Mouse (Mus musculus): ENCODE data around the gene Hs1bp3. TPM values are rescaled to one million over a fixed set of nuclear protein-coding genes. Genes with fewer than 3 reads are reported as not detected.

The Hs1bp3 gene
- total and polyA plus RNA-seq, 2 experiments from 2014 or later = 9.5 to 9.7 TPM

GRCm38 (mm10) chr12:8343381-8343780 is 30.1 kb downstream of the Hs1bp3 start:
- H3K4me3 ChIP-seq (ENCODE audit: low read depth, low read length) = no peak overlapping the region
- TF ChIP-seq CTCF (IDR thresholded peaks at IDR 0.05; ENCODE audit: low read depth) = no peak
- TF ChIP-seq EP300 (IDR thresholded peaks at IDR 0.05; ENCODE audit: low read depth) = no peak

GRCm38 (mm10) chr12:8344897-8345296 is 31.7 kb downstream of the Hs1bp3 start:
- H3K27me3 ChIP-seq (ENCODE audit: control insufficient read depth, insufficient read depth, low read length) = no peaks in the 10 kb centered on the region
- H3K4me1 ChIP-seq (ENCODE audit: control insufficient read depth, insufficient read depth) = peaks cover 20% of the 10 kb centered on the region; the same call in 1 of the 2 replicates
- H3K9ac ChIP-seq (replicated peaks; ENCODE audit: low read depth, low read length) = no peak overlapping the region; the same call in 1 of the 2 replicates
- peaks cover 10% of the 10 kb centered on the region; the same call in 1 of the 2 replicates for H3K36me3 ChIP-seq (replicated peaks; ENCODE audit: control insufficient read depth, insufficient read depth, low read length)
- DNase-seq (ENCODE audit: low spot score) (peak; percentile 56), ATAC-seq (ENCODE audit: insufficient read depth, low read depth) (peak; percentile 75)
- no peak overlapping the region for H3K4me2 ChIP-seq (ENCODE audit: low read depth, low read length)
- no peaks in the 10 kb centered on the region for H3K9me3 ChIP-seq (replicated peaks; ENCODE audit: control insufficient read depth, low read length)
- TF ChIP-seq CTCF (IDR thresholded peaks at IDR 0.05; ENCODE audit: low read depth) (no peak), EP300 (IDR thresholded peaks at IDR 0.05; ENCODE audit: low read depth) (peak; percentile 93)
- no peak overlapping the region for H3K4me3 ChIP-seq (ENCODE audit: low read depth, low read length)
- peak overlapping the region; percentile 80 for H3K27ac ChIP-seq (ENCODE audit: low read depth)
- WGBS = 34% methylated on average over 9 of the region's 9 CpGs

More at GRCm38 (mm10) chr12:8343381-8343780, 30.1 kb downstream of the Hs1bp3 start:
- WGBS = 97% methylated on average over 3 of the region's 3 CpGs
- Histone ChIP-seq H3K27me3 (ENCODE audit: control insufficient read depth, insufficient read depth, low read length) (no peaks in the 10 kb centered on the region), H3K9ac (replicated peaks; ENCODE audit: low read depth, low read length) (no peak overlapping the region), H3K9me3 (replicated peaks; ENCODE audit: control insufficient read depth, low read length) (no peaks in the 10 kb centered on the region), H3K27ac (ENCODE audit: low read depth) (no peak overlapping the region), H3K4me1 (ENCODE audit: control insufficient read depth, insufficient read depth) (peaks cover 16% of the 10 kb centered on the region; the same call in 1 of the 2 replicates), H3K36me3 (replicated peaks; ENCODE audit: control insufficient read depth, insufficient read depth, low read length) (peaks cover 20% of the 10 kb centered on the region), H3K4me2 (ENCODE audit: low read depth, low read length) (no peak overlapping the region)
- DNase-seq (ENCODE audit: low spot score) (no peak), ATAC-seq (ENCODE audit: insufficient read depth, low read depth) (no peak)

- Histone ChIP-seq H3K27me3 (ENCODE audit: control insufficient read depth, insufficient read depth, low read length) (no peaks in the 10 kb centered on the region), H3K9ac (replicated peaks; ENCODE audit: low read depth, low read length) (no peak overlapping the region), H3K4me2 (ENCODE audit: low read depth, low read length) (no peak overlapping the region), H3K9me3 (replicated peaks; ENCODE audit: control insufficient read depth, low read length) (no peaks in the 10 kb centered on the region), H3K4me3 (ENCODE audit: low read depth, low read length) (no peak overlapping the region), H3K27ac (ENCODE audit: low read depth) (peak overlapping the region; percentile 80), H3K4me1 (ENCODE audit: control insufficient read depth, insufficient read depth) (peaks cover 23% of the 10 kb centered on the region; the same call in 1 of the 2 replicates), H3K36me3 (replicated peaks; ENCODE audit: control insufficient read depth, insufficient read depth, low read length) (peaks cover 10% of the 10 kb centered on the region; the same call in 1 of the 2 replicates)
- 96% methylated on average over 5 of the region's 5 CpGs for WGBS
- ATAC-seq (ENCODE audit: insufficient read depth, low read depth) (no peak), DNase-seq (ENCODE audit: low spot score) (no peak)
- no peak for TF ChIP-seq CTCF (IDR thresholded peaks at IDR 0.05; ENCODE audit: low read depth)
- TF ChIP-seq EP300 (IDR thresholded peaks at IDR 0.05; ENCODE audit: low read depth) = no peak
These were observed 32.3 kb downstream of the Hs1bp3 start for GRCm38 (mm10) chr12:8345539-8345938.

- DNase-seq (ENCODE audit: low spot score) = no peak
- H3K36me3 ChIP-seq (replicated peaks; ENCODE audit: control insufficient read depth, insufficient read depth, low read length) = peaks cover 5% of the 10 kb centered on the region; the same call in 1 of the 2 replicates
- H3K4me3 ChIP-seq (ENCODE audit: low read depth, low read length) = no peak overlapping the region
- H3K4me1 ChIP-seq (ENCODE audit: control insufficient read depth, insufficient read depth) = peaks cover 26% of the 10 kb centered on the region
- WGBS = 68% methylated on average over 8 of the region's 8 CpGs
- TF ChIP-seq CTCF (IDR thresholded peaks at IDR 0.05; ENCODE audit: low read depth) (no peak), EP300 (IDR thresholded peaks at IDR 0.05; ENCODE audit: low read depth) (no peak)
- H3K9me3 ChIP-seq (replicated peaks; ENCODE audit: control insufficient read depth, low read length) = no peaks in the 10 kb centered on the region
- H3K9ac ChIP-seq (replicated peaks; ENCODE audit: low read depth, low read length) = no peak overlapping the region
- ATAC-seq (ENCODE audit: insufficient read depth, low read depth) = no peak
- no peak overlapping the region for H3K4me2 ChIP-seq (ENCODE audit: low read depth, low read length)
- H3K27ac ChIP-seq (ENCODE audit: low read depth) = 0 out of 2 replicates have a peak overlapping the region, but pooled peaks have one; percentile 2
- H3K27me3 ChIP-seq (ENCODE audit: control insufficient read depth, insufficient read depth, low read length) = no peaks in the 10 kb centered on the region
These were observed 34.7 kb downstream of the Hs1bp3 start for GRCm38 (mm10) chr12:8347746-8348462.

GRCm38 (mm10) chr12:8348733-8349513 is 35.7 kb downstream of the Hs1bp3 start:
- Histone ChIP-seq H3K27ac (ENCODE audit: low read depth) (peak overlapping the region; percentile 6; the same call in 1 of the 2 replicates), H3K9ac (replicated peaks; ENCODE audit: low read depth, low read length) (no peak overlapping the region), H3K9me3 (replicated peaks; ENCODE audit: control insufficient read depth, low read length) (no peaks in the 10 kb centered on the region), H3K4me1 (ENCODE audit: control insufficient read depth, insufficient read depth) (peaks cover 26% of the 10 kb centered on the region), H3K27me3 (ENCODE audit: control insufficient read depth, insufficient read depth, low read length) (no peaks in the 10 kb centered on the region), H3K36me3 (replicated peaks; ENCODE audit: control insufficient read depth, insufficient read depth, low read length) (no peaks in the 10 kb centered on the region), H3K4me3 (ENCODE audit: low read depth, low read length) (no peak overlapping the region), H3K4me2 (ENCODE audit: low read depth, low read length) (no peak overlapping the region)
- ATAC-seq (ENCODE audit: insufficient read depth, low read depth) = no peak
- TF ChIP-seq CTCF (IDR thresholded peaks at IDR 0.05; ENCODE audit: low read depth) (no peak), EP300 (IDR thresholded peaks at IDR 0.05; ENCODE audit: low read depth) (no peak)
- 70% methylated on average over 9 of the region's 9 CpGs for WGBS
- no peak for DNase-seq (ENCODE audit: low spot score)
